Mouse (Mus musculus): Measurements from ENCODE around the gene Krt90.

Krt90 gene

GRCm38 (mm10) chr15:101508247-101508646, 54.5 kb downstream of the Krt90 start:
- DNase-seq: no peak

- DNase-seq: no peak
Measured at GRCm38 (mm10) chr15:101506896-101507758, 55.6 kb downstream of the Krt90 start.
